Mouse (Mus musculus): ENCODE measurements around the gene Lsamp. TPM values are rescaled to one million over a fixed set of nuclear protein-coding genes. Genes with fewer than 3 reads are reported as not detected.
A peak's percentile ranks its signal among the peaks of the same experiment; 100 is the strongest.

Gene Lsamp
- total and polyA plus RNA-seq, 2 experiments from 2014 or later, result 122 to 157 TPM

DNA sequence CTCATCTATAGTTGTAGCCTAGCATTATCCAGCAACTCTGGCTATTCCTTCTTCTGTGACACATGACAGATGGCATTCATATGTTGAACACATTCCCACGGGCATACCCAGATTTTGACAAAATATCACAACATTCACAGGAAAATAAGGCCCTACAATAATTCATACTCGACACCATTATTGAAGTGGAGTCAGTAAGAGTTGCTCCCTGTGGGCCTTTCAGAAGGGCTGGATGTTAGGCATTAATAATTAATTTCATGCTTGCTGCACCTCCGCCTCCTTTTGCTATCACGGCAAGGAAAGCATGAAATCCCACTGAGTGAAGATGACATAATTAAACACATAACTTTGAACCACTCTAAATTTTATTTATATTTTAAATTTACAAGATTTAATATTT, 407.9 kb downstream of the Lsamp start:
- no peak for TF ChIP-seq CTCF (IDR thresholded peaks at IDR 0.05; ENCODE audit: low read depth)
- WGBS, result 32% methylated on average over 4 of the region's 4 CpGs
- no peak overlapping the region for H3K4me3 ChIP-seq (ENCODE audit: low read length)
- H3K4me1 ChIP-seq (ENCODE audit: insufficient read depth, low read length), result no peaks in the 10 kb centered on the region
- no peaks in the 10 kb centered on the region for H3K36me3 ChIP-seq (ENCODE audit: insufficient read depth, low read length)
- no peak overlapping the region for H3K27ac ChIP-seq
- DNase-seq (ENCODE audit: low spot score) (peak; percentile 25), ATAC-seq (no peak)
- H3K4me2 ChIP-seq (ENCODE audit: low read depth, low read length), result no peak overlapping the region
- H3K9ac ChIP-seq (replicated peaks; ENCODE audit: low read length), result no peak overlapping the region
- H3K27me3 ChIP-seq (ENCODE audit: insufficient read depth, low read length), result no peaks in the 10 kb centered on the region
- H3K9me3 ChIP-seq (ENCODE audit: low read length), result no peaks in the 10 kb centered on the region

DNA sequence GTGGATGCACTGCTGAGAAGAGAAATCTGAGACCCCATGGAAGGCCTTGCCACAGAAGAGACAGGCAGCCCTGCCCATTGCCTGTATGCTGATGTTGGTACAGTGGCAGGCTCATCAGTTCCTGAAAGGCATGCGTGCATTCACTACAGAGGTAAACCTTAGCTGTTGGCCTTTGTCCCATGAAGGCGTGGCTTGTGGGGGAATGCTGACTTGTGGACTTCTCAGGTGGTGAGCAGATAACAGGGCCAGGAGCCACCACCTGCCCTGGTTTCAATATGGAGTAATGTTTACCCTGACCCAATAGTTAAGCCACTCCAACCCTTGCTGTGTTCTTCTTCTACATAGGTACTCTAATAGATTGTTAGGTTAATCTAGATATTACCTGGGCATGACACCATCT, 415.4 kb downstream of the Lsamp start:
- H3K4me2 ChIP-seq (ENCODE audit: low read depth, low read length), result no peak overlapping the region
- ATAC-seq (no peak), DNase-seq (ENCODE audit: low spot score) (no peak)
- H3K9ac ChIP-seq (replicated peaks; ENCODE audit: low read length), result no peak overlapping the region
- no peaks in the 10 kb centered on the region for H3K4me1 ChIP-seq (ENCODE audit: insufficient read depth, low read length)
- H3K27ac ChIP-seq, result no peak overlapping the region
- H3K4me3 ChIP-seq (ENCODE audit: low read length), result no peak overlapping the region
- no peaks in the 10 kb centered on the region for H3K36me3 ChIP-seq (ENCODE audit: insufficient read depth, low read length)
- H3K9me3 ChIP-seq (ENCODE audit: low read length), result no peaks in the 10 kb centered on the region
- 89% methylated on average over 2 of the region's 2 CpGs for WGBS
- TF ChIP-seq CTCF (IDR thresholded peaks at IDR 0.05; ENCODE audit: low read depth), result no peak
- no peaks in the 10 kb centered on the region for H3K27me3 ChIP-seq (ENCODE audit: insufficient read depth, low read length)

DNA sequence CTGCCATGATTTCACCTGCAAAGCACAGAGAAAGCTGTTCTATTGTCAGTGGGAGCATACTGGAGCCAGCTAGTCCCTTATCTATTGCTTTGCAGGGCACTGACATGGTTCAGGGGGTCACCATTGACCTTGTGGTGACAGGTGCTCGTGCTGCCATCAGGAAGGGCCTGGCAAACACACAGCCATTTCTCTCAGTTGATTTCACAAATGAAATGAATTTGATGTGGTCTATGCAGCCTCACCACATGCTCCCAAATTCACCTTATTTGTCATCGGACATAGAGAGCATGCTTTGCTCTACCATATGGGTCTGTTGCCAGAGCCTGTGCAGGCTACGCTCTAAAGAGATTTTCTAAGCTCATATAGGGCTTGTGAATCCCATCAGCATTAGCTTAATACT, 450.1 kb downstream of the Lsamp start:
- Histone ChIP-seq H3K9ac (replicated peaks; ENCODE audit: low read length) (no peak overlapping the region), H3K36me3 (ENCODE audit: insufficient read depth, low read length) (no peaks in the 10 kb centered on the region), H3K4me2 (ENCODE audit: low read depth, low read length) (no peak overlapping the region), H3K9me3 (ENCODE audit: low read length) (no peaks in the 10 kb centered on the region), H3K27ac (no peak overlapping the region), H3K4me1 (ENCODE audit: insufficient read depth, low read length) (no peaks in the 10 kb centered on the region), H3K27me3 (ENCODE audit: insufficient read depth, low read length) (no peaks in the 10 kb centered on the region), H3K4me3 (ENCODE audit: low read length) (no peak overlapping the region)
- no peak for TF ChIP-seq CTCF (IDR thresholded peaks at IDR 0.05; ENCODE audit: low read depth)
- ATAC-seq (peak; percentile 53), DNase-seq (ENCODE audit: low spot score) (peak; percentile 48)
- 58% methylated on average over 3 of the region's 3 CpGs for WGBS

DNA sequence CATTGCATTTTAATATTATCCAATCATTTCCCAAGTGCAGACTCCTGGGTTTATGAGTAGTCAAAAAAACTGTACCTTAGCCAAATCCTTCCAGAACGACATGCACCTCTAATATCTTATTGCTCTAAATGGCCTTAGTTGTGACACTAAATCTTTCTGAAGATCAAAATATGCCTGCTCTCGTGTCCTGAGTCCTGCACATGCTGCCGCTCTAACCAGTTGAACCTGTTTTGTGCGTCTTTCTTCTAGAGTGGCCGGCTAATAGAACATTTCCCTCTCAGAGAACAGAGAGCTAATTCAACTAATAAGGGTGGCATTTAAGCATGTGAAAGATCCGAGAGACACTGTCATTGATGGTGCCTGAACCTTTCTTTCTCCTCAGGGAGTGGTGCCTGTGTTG, 452.3 kb downstream of the Lsamp start:
- Histone ChIP-seq H3K4me1 (ENCODE audit: insufficient read depth, low read length) (no peaks in the 10 kb centered on the region), H3K9me3 (ENCODE audit: low read length) (no peaks in the 10 kb centered on the region), H3K9ac (replicated peaks; ENCODE audit: low read length) (no peak overlapping the region), H3K4me3 (ENCODE audit: low read length) (no peak overlapping the region), H3K36me3 (ENCODE audit: insufficient read depth, low read length) (no peaks in the 10 kb centered on the region), H3K27me3 (ENCODE audit: insufficient read depth, low read length) (no peaks in the 10 kb centered on the region), H3K27ac (no peak overlapping the region), H3K4me2 (ENCODE audit: low read depth, low read length) (no peak overlapping the region)
- ATAC-seq (no peak), DNase-seq (ENCODE audit: low spot score) (no peak)
- WGBS, result 78% methylated on average over 6 of the region's 6 CpGs
- no peak for TF ChIP-seq CTCF (IDR thresholded peaks at IDR 0.05; ENCODE audit: low read depth)

DNA sequence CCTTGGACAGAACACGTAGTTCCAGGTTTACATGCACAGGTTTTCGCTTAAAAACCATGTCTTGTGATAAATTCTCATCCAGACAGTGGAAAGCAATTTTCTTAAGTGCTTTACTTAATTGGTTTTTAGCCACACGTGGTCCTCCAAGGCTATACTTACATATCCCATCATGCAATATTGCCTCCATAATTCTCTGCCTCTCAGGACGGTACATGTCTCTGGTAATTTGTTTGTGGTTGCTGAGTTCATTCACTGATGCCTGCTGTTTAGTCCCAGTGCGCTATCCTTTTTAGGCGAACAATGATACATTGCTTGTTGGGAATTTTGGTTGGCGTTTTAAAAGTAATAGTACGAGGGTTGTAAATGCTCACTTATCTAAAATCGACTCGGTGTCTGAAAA, 453.7 kb downstream of the Lsamp start:
- H3K9ac ChIP-seq (replicated peaks; ENCODE audit: low read length), result no peak overlapping the region
- H3K27me3 ChIP-seq (ENCODE audit: insufficient read depth, low read length), result no peaks in the 10 kb centered on the region
- no peak for TF ChIP-seq CTCF (IDR thresholded peaks at IDR 0.05; ENCODE audit: low read depth)
- WGBS, result 83% methylated on average over 10 of the region's 10 CpGs
- no peak overlapping the region for H3K4me3 ChIP-seq (ENCODE audit: low read length)
- no peak overlapping the region for H3K4me2 ChIP-seq (ENCODE audit: low read depth, low read length)
- no peak overlapping the region for H3K27ac ChIP-seq
- DNase-seq (ENCODE audit: low spot score) (no peak), ATAC-seq (no peak)
- H3K36me3 ChIP-seq (ENCODE audit: insufficient read depth, low read length), result no peaks in the 10 kb centered on the region
- no peaks in the 10 kb centered on the region for H3K4me1 ChIP-seq (ENCODE audit: insufficient read depth, low read length)
- no peaks in the 10 kb centered on the region for H3K9me3 ChIP-seq (ENCODE audit: low read length)

DNA sequence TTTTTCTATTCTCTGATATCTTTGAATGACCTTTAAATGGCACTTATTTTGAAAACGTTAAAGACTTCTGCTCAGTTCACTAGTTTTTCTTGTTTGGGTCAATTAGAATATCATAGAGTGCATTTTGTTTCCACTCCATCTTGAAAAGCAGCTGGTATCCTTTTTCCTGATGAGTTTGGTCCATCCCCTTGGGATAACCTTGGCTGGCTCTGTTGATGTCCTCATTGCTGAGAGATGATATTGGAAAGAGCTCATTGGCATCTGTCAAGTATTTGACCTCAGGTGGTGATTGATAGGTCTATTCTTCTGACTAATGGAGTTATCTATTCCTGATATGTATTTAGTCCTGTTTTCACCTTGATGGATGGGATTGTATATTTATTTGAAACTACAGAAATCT, 454.7 kb downstream of the Lsamp start:
- no peak overlapping the region for H3K4me2 ChIP-seq (ENCODE audit: low read depth, low read length)
- no peak for TF ChIP-seq CTCF (IDR thresholded peaks at IDR 0.05; ENCODE audit: low read depth)
- H3K9ac ChIP-seq (replicated peaks; ENCODE audit: low read length), result no peak overlapping the region
- no peaks in the 10 kb centered on the region for H3K9me3 ChIP-seq (ENCODE audit: low read length)
- H3K36me3 ChIP-seq (ENCODE audit: insufficient read depth, low read length), result no peaks in the 10 kb centered on the region
- no peak for ATAC-seq
- DNase-seq (ENCODE audit: low spot score), result no peak
- H3K27me3 ChIP-seq (ENCODE audit: insufficient read depth, low read length), result no peaks in the 10 kb centered on the region
- H3K4me3 ChIP-seq (ENCODE audit: low read length), result no peak overlapping the region
- H3K27ac ChIP-seq, result no peak overlapping the region
- WGBS, result 67% methylated on average over 1 of the region's 1 CpGs
- H3K4me1 ChIP-seq (ENCODE audit: insufficient read depth, low read length), result no peaks in the 10 kb centered on the region

DNA sequence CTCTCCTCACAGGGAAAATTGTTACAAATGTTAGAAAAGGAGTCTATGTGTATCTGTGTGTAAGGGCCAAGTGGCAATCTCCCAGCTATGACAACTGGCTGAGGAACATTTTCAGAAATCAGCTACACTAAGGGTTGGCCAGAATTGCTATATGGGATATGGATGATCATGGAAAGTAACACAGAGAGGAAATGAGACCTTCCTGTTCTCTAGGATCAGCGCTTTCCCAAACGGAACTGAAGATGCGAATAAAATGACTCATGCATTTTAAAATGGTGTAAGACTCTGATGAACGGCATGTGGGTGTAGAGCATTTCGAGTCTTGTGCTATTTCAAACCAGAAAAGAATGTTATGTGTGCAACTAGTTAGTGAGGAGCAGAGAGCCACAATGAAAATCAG, 462.4 kb downstream of the Lsamp start:
- Histone ChIP-seq H3K4me2 (ENCODE audit: low read depth, low read length) (no peak overlapping the region), H3K4me1 (ENCODE audit: insufficient read depth, low read length) (no peaks in the 10 kb centered on the region), H3K27me3 (ENCODE audit: insufficient read depth, low read length) (no peaks in the 10 kb centered on the region), H3K36me3 (ENCODE audit: insufficient read depth, low read length) (no peaks in the 10 kb centered on the region), H3K4me3 (ENCODE audit: low read length) (no peak overlapping the region), H3K27ac (no peak overlapping the region), H3K9ac (replicated peaks; ENCODE audit: low read length) (no peak overlapping the region), H3K9me3 (ENCODE audit: low read length) (no peaks in the 10 kb centered on the region)
- ATAC-seq, result no peak
- WGBS, result 88% methylated on average over 5 of the region's 5 CpGs
- DNase-seq (ENCODE audit: low spot score), result no peak
- TF ChIP-seq CTCF (IDR thresholded peaks at IDR 0.05; ENCODE audit: low read depth), result no peak
